Mouse (Mus musculus): Measurements from ENCODE around the gene Iqca.

DNA sequence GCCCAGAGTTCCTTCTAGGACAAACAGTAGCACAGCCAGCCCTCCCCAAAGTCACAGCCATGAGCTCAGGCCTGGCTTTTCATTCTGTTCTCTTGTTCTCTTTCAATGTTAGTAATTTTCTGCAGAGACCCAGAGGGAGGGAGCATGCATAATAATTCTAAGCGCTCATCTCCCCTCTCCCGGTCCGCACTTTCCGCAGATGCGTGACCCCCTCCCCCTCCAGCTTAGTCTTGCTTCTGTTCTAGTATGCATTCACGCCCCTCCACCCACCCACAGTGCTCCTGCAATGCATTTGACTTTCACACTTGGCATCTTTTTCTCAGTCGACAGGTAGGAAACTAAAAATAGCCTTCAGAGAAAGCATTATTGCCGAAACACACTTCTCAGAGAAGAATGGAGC, 21.1 kb upstream of the Iqca start:
- TF ChIP-seq TAL1 (IDR thresholded peaks at IDR 0.05; ENCODE audit: low read length) (no peak), GATA1 (IDR thresholded peaks at IDR 0.05; ENCODE audit: low read length) (no peak)

Measured in erythroblast, embryonic 14.5 days (primary cell).